Mouse (Mus musculus) heart, postnatal 10 days (tissue): ENCODE data around the gene Sec14l3. TPM values are rescaled to one million over a fixed set of nuclear protein-coding genes. Genes with fewer than 3 reads are reported as not detected.
"Not testable (repeated sequence)": the region's sequence is repeated elsewhere in the genome, so short reads cannot be mapped to it uniquely, and the experiment has no call there.

Experiments
- DNase-seq, 2 experiments: peaks; one replicate each; pipeline ENCODE4 v3.0.0; 2021
- intact Hi-C: fragments of 180-260 bp; cut with DNase I; formaldehyde crosslinking; loops from one replicate; pipeline ENCODE4 v1.15.1; 2025
- total RNA-seq, 2 experiments: library from RNA; stranded (reverse); gene quantifications; 2 replicates each; pipeline ENCODE4 v1.2.3; 2021

Gene Sec14l3
- under 1 TPM in 1 of 2 experiments, not detected in 1; 0.74 TPM for total RNA-seq

DNA sequence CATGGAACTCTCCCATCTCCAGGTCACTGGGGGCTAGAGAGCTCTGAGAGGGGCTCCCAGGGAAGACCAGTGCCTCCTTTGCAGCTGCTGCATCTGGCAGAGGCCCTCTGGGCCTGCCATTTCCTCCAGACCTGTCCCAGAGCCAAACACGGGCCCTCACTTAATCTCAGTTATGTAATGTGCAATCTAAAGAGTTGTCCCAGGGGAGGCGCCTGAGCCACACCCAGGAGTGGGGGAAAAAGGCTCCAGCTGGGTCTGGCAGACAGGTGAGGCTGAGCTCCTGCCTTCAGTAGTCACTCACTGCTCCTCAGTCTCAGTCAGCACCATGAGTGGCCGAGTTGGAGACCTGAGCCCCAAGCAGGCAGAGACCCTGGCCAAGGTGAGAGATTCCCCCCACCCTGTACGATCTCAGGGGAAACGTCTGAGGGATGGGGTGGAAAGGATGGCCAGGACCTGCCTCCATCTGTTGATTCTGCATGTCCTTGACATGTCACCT, at the start of gene Sec14l3:
Sec14l3 (plus strand) TSS at position 215 of the 496 bp plus-strand sequence.
- DNase-seq, result no peak
- intact Hi-C loops, result no loop called here

DNA sequence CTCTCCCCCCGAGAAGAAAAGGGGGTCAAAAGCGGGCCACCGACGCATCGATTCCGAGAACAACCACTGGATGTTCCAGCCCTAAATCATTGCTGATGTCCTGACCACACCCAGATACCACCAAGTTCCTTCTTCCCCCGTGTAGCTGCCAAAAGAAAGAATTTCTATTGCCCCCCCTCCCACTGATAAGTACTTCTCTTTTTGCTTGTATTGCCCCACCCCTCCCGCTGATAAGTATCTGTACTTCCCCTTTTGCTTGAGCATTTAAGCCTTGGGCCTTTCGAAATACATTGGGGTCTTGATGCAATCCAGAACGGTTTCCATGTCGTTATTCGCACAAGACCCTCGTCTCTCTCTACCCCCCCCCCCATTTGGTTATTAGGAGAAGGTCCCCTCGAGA, 48.8 kb upstream of the Sec14l3 start:
- intact Hi-C loops, DNase-seq: not testable (repeated sequence)

DNA sequence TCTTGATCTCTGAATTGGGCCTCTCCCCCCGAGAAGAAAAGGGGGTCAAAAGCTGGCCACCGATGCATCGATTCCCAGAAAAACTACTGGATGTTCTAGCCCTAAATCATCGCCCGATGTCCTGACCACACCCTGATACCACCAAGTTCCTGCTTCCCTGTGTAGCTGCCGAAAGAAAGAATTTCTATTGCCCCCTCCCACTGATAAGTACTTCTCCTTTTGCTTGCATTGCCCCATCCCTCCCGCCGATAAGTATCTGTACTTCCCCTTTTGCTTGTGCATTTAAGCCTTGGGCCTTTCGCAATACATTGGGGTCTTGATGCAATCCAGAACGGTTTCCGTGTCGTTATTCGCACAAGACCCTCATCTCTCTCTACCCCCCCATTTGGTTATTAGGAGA, 42.5 kb upstream of the Sec14l3 start:
- DNase-seq, intact Hi-C loops: not testable (repeated sequence)

DNA sequence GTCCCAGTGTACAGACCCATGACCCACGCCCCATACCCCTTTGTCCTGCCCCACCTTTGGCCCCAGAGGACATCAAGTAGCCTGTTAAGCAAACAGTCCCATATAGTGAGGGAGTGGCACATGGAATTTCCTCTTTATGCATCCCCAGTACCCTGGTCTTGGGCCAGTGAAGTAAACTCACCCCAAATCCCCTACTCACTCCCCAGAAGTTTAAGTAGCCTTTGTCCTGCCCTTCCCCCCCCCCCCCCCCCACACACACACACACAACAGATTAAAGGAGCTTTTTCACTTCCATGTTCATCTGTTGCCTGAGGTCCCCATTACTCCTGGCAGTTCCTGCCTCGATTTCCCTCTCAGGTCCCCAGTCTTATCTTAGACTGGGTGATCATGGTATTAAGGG, 41.3 kb upstream of the Sec14l3 start:
- intact Hi-C loops, result no loop called here
- no peak for DNase-seq

DNA sequence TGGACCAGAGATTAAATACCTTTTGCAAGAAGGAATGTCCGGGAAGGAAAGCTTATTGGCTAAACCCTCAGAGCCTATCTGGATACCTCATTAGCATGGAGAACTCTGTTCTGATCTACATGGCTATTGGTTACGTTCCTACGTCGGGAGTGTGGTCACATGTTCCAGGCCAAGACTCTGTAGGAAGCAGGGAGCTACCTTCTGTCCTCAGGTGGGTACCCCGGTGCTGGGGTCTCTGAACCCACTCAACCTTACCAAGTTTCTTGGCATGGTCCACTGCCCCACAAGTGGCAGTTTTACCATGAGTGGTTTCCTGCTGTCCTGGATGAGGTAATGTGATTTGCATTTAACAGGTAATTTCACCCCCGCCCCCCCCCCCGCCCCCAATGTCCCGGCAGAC, 37.6 kb upstream of the Sec14l3 start:
- intact Hi-C loops, result no loop called here
- no peak for DNase-seq

DNA sequence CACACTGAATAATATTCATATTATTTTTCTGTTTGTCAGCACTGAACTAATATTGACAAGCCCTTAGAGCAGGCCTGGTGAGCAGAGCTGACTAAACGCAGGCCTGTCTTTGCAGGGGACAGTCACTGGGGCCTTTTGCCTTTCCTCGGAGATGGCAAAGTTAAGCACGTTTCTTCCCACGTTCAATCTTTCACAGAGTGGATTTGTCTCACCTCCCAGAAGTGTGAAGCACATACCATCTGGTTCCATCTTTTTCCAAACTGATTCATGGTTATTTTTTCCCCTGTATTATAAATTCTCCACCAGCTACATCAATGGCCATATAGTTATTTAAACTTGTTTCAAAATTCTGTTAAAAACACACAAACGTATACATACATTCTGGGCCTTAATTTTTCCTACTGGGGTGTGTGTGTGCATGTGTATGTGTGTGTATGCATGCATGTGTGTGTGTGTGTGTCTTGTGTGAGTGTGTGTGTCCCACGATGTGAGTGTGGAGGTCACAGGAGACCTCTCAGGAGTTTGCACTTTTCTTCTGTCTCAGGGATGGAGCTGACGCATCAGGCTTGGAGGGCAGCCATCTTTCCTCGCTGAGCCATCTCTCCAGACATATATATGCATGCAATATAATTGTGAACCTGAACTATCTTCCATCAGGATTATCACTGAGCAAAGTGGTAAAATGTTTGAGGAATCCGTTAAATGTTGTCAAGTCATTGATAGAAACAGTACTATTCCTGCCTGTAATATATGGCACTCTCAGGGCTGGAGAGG, 36.9 kb upstream of the Sec14l3 start:
- intact Hi-C loops, result no loop called here
- DNase-seq, result no peak

DNA sequence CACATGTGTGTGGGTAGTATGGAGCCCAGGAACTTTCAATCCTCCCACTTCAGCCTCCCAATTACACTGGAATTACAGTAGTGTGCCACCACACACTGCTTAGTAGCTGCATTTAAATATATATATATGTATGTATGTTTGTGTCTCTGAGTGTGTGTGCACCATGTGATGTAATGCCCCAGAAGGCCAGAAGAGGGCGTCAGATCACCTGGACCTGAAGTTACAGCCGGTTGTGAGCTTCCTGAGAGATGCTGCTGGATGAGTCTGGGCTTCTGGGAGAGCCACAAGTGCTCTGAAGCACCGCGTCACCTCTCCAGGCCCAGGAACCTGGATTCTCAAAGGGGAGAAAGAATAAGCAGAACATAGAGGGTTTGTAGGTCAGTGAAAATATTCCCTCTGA, 35.3 kb upstream of the Sec14l3 start:
- intact Hi-C loops, result no loop called here
- DNase-seq, result no peak

DNA sequence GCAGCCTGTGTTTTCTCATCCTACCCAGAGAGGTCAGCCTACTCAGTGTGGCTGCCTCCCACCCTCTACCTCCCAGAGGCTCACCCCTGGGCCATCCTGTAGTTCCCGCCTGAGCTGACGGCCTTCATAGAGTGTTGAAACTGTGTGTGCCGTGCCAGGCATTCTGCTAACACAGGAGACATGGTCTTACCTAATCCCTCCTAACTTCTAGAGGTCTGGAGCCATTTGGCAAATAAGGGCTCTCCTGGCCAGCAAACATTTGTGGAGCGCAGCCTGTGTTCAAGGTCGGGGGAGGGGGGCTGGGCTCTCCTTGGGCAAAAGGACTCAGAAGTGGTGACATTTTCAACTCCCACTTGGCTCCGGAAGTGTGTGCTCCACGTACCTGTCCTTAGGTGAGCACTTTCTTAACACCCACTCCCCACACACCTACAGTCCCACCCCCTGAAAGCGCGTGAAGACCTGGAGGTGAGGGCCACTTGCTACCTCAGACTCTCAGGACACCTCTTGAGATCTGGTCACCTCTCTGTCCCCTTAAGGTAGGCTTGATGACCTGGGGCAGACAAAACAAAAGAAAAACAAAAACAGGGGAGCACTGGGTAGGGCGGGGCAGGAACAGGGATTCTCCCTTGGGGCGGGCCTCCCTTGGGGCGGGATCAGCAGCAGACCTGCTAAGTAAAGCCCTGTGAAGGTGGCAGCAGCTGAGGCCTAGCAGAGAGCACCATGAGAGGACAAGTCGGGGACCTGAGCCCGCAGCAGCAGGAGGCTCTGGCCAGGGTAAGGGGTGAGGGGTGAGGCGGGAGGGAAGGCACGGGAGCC, 33.3 kb upstream of the Sec14l3 start, which contains the start of gene Sec14l4:
Sec14l4 (plus strand) TSS at position 337 of the 816 bp plus-strand sequence.
- intact Hi-C loops, result no loop called here
- no peak for DNase-seq

DNA sequence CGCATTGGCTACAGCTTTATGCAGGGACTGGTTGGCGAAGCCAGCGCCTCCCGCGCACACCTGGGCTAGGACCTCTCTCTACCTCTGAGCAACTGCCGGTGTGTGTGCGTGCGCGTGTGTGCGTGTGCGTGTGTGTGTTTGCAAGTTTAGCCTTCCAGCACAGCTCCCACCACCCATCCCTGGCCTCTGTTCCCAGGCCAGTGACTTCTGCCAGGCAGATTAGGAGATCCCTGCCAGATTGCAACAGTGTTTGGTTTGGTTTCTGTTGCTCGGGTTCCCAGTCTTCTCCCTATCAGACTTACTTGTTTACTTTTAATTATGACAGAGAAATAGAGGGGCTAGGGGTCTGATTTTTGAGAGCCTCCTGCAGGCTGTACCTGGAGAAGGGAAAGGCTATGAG, 32.7 kb upstream of the Sec14l3 start:
- DNase-seq, result no peak
- intact Hi-C loops, result no loop called here

DNA sequence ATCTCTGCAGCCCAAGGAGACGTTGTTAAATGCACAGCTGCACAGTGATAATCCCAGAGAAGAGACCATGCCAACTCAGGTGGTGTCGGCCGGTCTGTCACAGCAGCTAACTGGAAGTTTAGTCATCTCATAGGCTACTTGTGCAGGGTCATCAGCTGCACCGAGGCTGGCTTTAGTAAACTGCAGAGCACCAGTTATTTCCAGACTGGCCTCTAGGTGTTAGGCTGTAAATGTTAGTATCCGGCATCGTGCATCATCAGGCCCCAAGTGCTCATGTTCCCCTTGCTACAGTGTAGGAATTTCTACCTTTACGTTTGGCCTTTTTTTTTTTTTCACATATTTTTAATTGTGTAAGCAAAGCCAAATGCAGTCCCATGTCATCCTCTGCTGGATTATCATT, 31.2 kb upstream of the Sec14l3 start:
- no peak for DNase-seq
- intact Hi-C loops, result no loop called here

DNA sequence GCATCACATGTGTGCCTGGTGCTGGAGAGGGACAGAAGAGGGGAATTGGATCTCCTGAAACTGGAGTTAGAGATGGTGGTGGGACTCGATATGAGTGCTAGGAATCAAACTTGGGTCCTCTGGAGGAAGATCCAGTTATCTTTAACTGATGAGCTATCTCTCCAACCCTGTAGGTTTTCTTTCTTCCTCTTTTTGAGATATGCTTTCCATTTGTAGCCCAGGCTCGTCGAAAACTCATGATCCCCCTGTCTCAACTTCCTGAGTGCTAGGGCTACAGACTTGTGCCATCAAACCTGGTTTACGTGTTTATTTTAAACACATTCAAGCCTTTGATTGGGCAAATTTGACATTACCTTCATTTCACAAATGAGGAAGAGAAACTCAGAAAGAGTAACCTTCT, 30.5 kb upstream of the Sec14l3 start:
- intact Hi-C loops, result no loop called here

DNA sequence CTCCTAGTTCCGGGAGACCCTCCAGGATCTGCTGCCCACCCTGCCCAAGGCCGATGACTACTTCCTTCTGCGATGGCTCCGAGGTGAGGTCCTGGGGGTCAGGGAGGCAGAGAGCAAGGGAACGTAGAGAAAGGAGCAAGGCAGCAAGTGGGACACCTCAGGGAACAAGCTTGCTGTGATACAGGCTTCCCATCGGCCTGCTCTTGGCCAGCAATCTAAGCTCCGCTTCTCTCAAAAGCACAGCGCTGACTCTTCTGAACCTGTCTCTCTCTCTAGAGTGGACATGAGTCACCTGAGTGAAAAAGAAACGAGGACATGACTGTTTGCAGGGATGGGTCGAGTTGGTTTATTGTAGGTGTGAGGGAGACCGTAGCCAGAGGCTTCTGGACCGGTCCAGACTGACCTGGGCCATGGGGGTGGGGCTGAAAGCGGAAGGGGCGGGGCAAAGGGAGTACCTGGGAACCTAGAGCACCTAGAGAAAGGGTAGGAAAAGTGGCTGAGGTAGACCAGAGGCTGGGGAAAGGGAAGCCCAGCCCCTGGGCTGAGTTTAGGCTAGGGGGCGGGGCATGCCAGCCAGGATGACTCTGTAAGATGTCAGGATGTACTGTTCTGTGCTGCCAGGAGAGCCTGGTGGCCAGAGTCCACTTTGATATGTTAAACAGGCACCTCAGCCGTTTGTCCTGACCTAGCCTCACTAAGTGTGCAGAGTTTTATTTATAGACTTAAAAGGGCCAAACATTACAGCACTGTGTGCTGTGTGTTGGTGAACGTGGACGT, 29.3 kb upstream of the Sec14l3 start:
- intact Hi-C loops, result no loop called here

More for the DNA sequence above, 30.5 kb upstream of the Sec14l3 start:
- DNase-seq, result no peak

DNA sequence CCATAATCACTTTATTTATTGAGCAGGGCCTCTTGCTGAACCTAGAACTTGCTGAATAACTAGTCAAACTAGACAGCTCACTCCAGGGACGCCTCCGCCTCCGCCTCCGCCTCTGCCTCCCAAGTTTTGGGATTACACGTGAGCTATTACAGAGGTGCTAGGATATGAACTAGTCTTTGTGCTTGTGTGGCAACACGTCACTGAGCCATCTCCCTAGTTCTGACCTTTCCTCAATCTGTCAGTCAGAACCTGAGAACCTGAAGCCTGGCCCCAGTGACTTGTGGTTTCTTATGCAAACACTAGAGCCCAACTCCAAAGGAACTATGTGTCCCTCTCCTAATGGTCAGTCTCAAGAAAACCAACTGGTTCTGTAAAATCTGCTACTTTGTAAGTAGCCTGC, 28.7 kb upstream of the Sec14l3 start:
- intact Hi-C loops, result no loop called here
- no peak for DNase-seq

More for the DNA sequence above, 29.3 kb upstream of the Sec14l3 start:
- DNase-seq, result peak; percentile 14 to 31

DNA sequence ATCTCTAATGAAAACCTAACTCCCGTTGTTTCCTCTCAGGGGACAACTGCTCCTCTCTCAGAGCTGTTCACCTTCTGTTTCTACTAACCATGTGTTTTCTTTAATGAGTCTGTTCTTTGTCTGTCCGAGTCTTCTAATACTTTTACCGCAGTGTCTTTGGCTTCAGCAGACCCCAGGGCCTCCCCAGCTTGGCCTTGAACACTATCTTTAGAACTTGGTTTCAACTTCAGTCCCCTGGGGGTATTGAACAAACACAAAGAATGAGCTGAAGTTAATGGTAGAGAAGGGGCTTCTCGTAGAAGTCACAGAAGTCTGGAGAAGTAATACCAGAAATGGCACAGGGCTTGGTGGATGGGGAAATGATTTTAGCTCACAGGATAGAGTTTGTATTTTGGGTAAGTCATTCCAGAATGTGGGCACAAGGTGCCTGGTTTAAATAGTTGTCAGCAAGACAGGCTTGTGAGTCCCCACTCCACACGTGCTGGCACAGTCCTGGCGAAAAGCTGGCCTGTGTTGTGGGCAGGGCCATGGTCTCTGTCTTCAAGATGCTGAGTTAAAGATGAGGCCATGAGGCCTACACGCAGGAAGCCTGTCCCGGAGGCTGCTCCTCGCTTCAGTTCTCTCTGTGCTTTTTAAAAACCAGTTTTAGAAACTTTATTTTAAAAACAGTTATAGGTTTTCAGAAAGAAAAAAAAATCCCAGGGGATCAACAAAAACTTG, 28.1 kb upstream of the Sec14l3 start:
- no peak for DNase-seq
- intact Hi-C loops, result no loop called here

DNA sequence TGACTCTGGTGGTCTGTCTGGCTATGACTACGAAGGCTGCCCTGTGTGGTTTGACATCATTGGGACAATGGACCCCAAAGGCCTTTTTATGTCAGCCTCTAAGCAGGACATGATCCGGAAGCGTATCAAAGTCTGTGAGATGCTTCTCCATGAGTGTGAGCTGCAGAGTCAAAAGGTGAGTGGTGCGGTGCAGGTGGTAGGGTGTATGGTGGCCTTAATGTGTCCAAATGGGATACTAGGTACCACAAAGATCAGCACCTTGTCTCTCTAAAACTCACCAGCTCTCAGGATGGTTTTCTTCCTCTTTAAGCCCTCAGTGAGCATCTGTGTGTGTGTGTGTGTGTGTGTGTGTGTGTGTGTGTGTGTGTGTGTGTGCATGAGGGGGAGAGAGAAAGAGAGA, 24.7 kb upstream of the Sec14l3 start:
- intact Hi-C loops, result no loop called here
- no peak for DNase-seq

DNA sequence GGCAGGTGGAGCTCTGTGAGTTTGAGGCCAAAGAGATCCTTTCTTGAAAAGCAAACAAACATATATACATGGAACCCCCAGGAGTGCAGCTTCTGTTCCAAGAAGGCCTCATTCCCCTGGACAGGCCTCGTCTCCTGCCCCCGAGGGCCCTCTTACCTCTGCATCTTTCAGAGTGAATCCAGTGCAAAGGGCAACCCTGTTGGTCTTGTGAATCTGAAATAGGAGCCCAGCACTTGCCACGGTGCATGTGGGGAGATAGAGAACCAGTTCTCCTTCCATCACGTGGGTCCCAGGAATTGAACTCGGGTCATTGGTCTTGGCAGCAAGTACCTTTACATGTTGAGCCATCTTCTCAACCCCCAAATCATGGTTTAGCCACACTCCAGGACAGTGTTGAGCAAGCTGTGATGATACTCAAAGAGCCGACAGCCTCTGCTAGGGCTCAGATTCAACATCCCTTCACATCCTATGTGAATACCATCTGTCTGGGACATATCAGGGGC, 23.5 kb upstream of the Sec14l3 start:
- DNase-seq, result no peak
- intact Hi-C loops, result no loop called here

DNA sequence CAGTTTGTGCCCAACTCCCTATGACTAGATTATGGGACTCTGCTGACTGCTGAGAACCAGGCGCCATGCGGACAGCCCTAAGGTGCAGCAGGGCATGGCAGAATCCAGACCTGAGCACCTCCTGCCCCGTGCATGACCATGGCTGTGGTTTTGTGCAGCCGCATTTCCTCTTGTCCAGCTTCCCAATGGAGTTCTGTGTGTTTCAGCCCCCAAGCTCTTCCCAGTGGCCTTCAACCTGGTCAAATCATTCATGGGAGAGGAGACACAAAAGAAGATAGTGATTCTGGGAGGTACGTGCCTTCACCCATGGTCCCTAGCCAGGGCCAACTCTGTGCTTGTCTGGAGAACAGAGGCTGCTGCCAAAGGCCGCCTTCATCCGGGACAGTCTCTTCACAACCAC, 21.6 kb upstream of the Sec14l3 start:
- no peak for DNase-seq

DNA sequence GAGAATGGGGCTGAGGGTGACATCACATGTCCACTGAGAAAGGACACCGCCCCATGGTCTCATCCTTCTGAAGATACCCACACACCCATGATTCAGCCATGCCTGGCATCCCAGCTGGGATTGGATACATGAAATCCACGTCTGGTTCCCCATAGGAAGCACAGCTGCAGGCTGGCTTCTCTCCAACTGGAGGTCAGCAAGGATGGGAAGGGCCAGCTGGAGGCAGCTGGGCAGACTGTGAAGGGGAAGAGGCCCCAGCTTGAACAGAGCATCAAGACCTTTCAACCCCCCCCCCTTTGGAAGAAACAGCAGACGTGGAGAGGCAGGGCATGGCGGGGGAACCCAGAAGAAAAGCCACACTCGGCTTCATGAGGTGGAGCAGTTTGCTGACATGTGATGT, 18.1 kb upstream of the Sec14l3 start:
- intact Hi-C loops, result no loop called here
- DNase-seq, result peak; percentile 25 to 39

More for the DNA sequence above, 21.6 kb upstream of the Sec14l3 start:
- intact Hi-C loops, result no loop called here

DNA sequence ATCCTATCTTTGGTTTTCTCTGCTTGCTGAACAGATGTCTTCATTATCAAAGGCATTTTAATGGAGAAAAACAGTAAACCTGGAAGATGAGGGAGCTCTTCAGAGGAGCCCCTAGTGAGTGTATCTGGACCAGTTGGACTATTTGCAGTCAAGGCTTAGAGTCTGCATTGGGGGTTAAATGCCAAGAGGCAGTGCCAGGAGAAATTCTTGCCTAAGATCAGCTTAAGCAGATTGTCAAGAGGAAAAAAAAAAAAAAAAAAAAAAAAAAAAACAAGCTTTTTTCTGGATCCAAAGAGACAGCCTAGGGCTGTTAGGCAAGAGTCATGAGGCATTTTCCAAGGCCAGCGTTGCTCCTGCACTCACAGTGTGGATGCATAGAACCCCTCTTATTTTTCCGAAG, 16.9 kb upstream of the Sec14l3 start:
- DNase-seq, result no peak
- intact Hi-C loops, result no loop called here

DNA sequence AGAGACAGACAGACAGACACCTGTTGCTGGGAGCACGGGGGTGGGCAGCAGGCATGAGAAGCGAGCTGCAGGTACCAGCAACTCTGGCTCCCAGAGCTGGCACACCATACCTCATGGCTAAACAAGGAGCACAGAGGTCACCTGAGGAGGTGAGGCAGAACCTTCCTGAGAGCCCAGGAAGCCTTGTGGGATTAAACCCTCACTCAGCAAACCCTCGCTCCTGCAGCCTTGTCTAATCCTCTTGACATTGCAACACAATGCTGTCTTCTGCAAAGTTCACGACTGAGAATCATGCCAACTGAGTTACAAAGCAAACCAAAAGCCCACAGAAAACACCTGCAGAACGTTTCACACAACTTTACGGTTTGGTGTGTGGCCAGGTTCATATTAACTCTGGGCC, 16.2 kb upstream of the Sec14l3 start:
- no peak for DNase-seq
- intact Hi-C loops, result no loop called here
